Mouse (Mus musculus) cerebellum, adult 2 months (tissue): Measurements from ENCODE around the gene Pilrb2.

ENCODE experiments used
- CTCF ChIP-seq: fragments of 200-500 bp; IDR thresholded peaks from 2 replicates; pipeline ENCODE4 v1.5.1; 2011; ENCODE audit warnings: low read depth, mild to moderate bottlenecking, control low read depth, low read length, moderate library complexity, borderline replicate concordance; ENCODE audit not compliant: insufficient read depth
- POLR2A ChIP-seq: fragments of 200-500 bp; IDR thresholded peaks from 2 replicates; pipeline ENCODE4 v1.6.1; 2011; ENCODE audit warnings: low read length, control low read depth, borderline replicate concordance; ENCODE audit not compliant: insufficient read depth

GRCm38 (mm10) chr5:137887666-137888065 lies 16.1 kb upstream of the Pilrb2 start:
- TF ChIP-seq CTCF (no peak), POLR2A (no peak)
